Mouse (Mus musculus): ENCODE measurements around the gene Stim2.

DNA sequence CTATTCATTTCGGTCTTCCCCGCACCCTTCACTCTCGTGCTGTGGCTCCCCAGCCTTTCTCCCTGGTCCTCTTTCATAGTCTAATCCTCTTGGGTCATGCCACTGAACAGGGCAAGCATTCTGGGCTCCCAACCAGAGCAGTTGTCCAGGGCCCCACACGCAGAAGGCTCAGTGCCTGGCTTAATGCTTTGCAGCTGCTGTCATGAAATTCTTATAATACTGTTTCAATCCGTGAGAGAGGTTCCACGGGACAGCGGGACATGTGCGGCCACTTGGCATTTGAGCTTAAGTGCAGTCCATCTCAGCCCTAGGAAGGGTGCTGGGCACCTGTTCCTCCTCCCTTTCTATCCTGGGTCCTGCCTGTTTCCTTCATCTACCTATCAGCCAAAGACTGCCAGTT, 21.2 kb upstream of the Stim2 start:
- no peak for TF ChIP-seq POLR2A (IDR thresholded peaks at IDR 0.05; ENCODE audit: control insufficient read depth, low read depth, low read length)
- TF ChIP-seq CTCF (IDR thresholded peaks at IDR 0.05; ENCODE audit: control insufficient read depth, insufficient read depth, insufficient replicate concordance, low read depth, low read length) = no peak

Data from testis, adult 2 months (tissue).